In the genomic region with DNA sequence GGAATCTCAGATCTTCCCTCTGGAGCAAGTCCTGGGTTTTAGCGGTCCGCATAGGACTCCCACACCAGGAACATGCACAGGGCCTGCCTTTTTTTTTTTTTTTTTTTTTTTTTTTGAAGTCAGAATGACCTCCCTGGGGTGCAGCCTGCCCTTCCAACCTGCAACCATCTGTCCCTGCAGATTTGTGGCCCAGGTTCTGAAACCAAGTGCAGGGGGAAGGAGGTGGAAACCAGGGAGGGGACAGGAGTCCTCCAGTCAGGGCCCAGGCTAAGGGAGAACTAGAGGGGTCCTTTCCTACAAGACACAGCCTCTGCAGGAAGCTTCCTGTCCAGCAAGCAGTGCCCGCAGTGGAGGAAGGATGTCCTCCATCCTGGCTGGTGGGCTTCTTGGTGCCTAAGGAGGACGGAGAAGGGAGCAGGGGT, we compare ENCODE assay signal across 8 mouse cellular contexts. TPM values are rescaled to one million over a fixed set of nuclear protein-coding genes. Genes with fewer than 3 reads are reported as not detected.
DNase-seq lines count a peak whose midpoint lies in the region; ATAC-seq and TF ChIP-seq lines count a peak whose summit lies in the region.

No protein-coding gene starts in this region.

- H3K36me3 ChIP-seq in kidney, embryonic 15.5 days: peaks cover 23% of the 10 kb centered on the region
- H3K36me3 ChIP-seq in forebrain, embryonic 10.5 days (replicated peaks): peaks cover 23% of the 10 kb centered on the region
- peaks cover 25% of the 10 kb centered on the region for H3K36me3 ChIP-seq in limb, embryonic 10.5 days
- H3K36me3 ChIP-seq in small intestine, adult 2 months (ENCODE audit: control insufficient read depth, insufficient read depth, low read length): peaks cover 6% of the 10 kb centered on the region

- peak overlapping the region; percentile 65; the same call in 1 of the 2 replicates for H3K27ac ChIP-seq in kidney, embryonic 15.5 days
- peak overlapping the region; percentile 92 for H3K27ac ChIP-seq in forebrain, embryonic 10.5 days
- peak overlapping the region; percentile 88 for H3K27ac ChIP-seq in limb, embryonic 10.5 days
- H3K27ac ChIP-seq in small intestine, adult 2 months (ENCODE audit: insufficient read depth, low read depth, low read length): no peak overlapping the region

- H3K4me3 ChIP-seq in kidney, embryonic 15.5 days (replicated peaks): peak overlapping the region; percentile 91
- peak overlapping the region; percentile 90 for H3K4me3 ChIP-seq in forebrain, embryonic 10.5 days
- H3K4me3 ChIP-seq in limb, embryonic 10.5 days: peak overlapping the region; percentile 76
- peak overlapping the region; percentile 93 for H3K4me3 ChIP-seq in small intestine, adult 2 months (ENCODE audit: low read depth, low read length)

- TF ChIP-seq CTCF in small intestine, adult 2 months (IDR thresholded peaks at IDR 0.05; ENCODE audit: extremely low read depth, insufficient read length, insufficient replicate concordance, low read depth, low read length): no peak

- H3K4me2 ChIP-seq in kidney, embryonic 15.5 days: peak overlapping the region; percentile 83

- no peaks in the 10 kb centered on the region for H3K9me3 ChIP-seq in kidney, embryonic 15.5 days (replicated peaks)
- no peaks in the 10 kb centered on the region for H3K9me3 ChIP-seq in forebrain, embryonic 10.5 days
- H3K9me3 ChIP-seq in limb, embryonic 10.5 days (replicated peaks): no peaks in the 10 kb centered on the region

- no peak for DNase-seq in kidney, adult 18-20 months
- DNase-seq in ZHBTc4 (ENCODE audit: low read depth, low spot score): peak; percentile 22
- peak; percentile 37 for DNase-seq in forebrain, embryonic 10.5 days (ENCODE audit: extremely low spot score, low spot score)
- peak; percentile 51 for DNase-seq in limb, embryonic 10.5 days (ENCODE audit: low spot score)
- DNase-seq in T-cell, adult 2 months (ENCODE audit: low spot score): no peak
- no peak for DNase-seq in gastrocnemius, postnatal 4 days (ENCODE audit: low spot score in 2 of 2)

- WGBS in kidney, embryonic 15.5 days: 11% methylated on average over 4 of the region's 4 CpGs
- 22% methylated on average over 4 of the region's 4 CpGs for WGBS in forebrain, embryonic 10.5 days
- 26% methylated on average over 4 of the region's 4 CpGs for WGBS in limb, embryonic 10.5 days
- WGBS in small intestine, adult 2 months: 28% methylated on average over 4 of the region's 4 CpGs

- peaks cover 33% of the 10 kb centered on the region for H3K4me1 ChIP-seq in kidney, embryonic 15.5 days
- peaks cover 46% of the 10 kb centered on the region for H3K4me1 ChIP-seq in forebrain, embryonic 10.5 days
- peaks cover 20% of the 10 kb centered on the region for H3K4me1 ChIP-seq in limb, embryonic 10.5 days
- peaks cover 2% of the 10 kb centered on the region; the same call in 1 of the 2 replicates for H3K4me1 ChIP-seq in small intestine, adult 2 months (ENCODE audit: control insufficient read depth, insufficient read depth, insufficient read length, low read length)

- no peak; the same call in 1 of the 2 replicates for ATAC-seq in kidney, embryonic 15.5 days (replicated peaks; ENCODE audit: low FRiP score)

- no peaks in the 10 kb centered on the region for H3K27me3 ChIP-seq in kidney, embryonic 15.5 days
- H3K27me3 ChIP-seq in forebrain, embryonic 10.5 days (ENCODE audit: poor library complexity, severe bottlenecking): peaks cover 45% of the 10 kb centered on the region
- H3K27me3 ChIP-seq in limb, embryonic 10.5 days (ENCODE audit: low read depth, poor library complexity, severe bottlenecking): peaks cover 6% of the 10 kb centered on the region
- H3K27me3 ChIP-seq in small intestine, adult 2 months (ENCODE audit: control insufficient read depth, insufficient read depth, low read length): no peaks in the 10 kb centered on the region; the same call in 1 of the 2 replicates

- H3K9ac ChIP-seq in kidney, embryonic 15.5 days: peak overlapping the region; percentile 87

- no peak; the same call in 1 of the 2 replicates for TF ChIP-seq POLR2A in small intestine, adult 2 months (IDR thresholded peaks at IDR 0.05; ENCODE audit: low read depth, low read length)

RNA-seq across cellular contexts. Expression of a gene that starts 0.8 kb away (rescaled TPM):
- polyA plus RNA-seq in kidney, embryonic 15.5 days (2015; fragmentation: Nextera tagmentation; extraction: Ambion mirVana): 28.4 and 37.2 TPM in 2 replicates
- polyA plus RNA-seq in forebrain, embryonic 10.5 days (2016; fragmentation: Nextera tagmentation; extraction: Ambion mirVana): 25.9 and 27.8 TPM in 2 replicates
- 24.5 and 31.2 TPM in 2 replicates for polyA plus RNA-seq in limb, embryonic 10.5 days (2016; fragmentation: Nextera tagmentation; extraction: Ambion mirVana)
- polyA plus RNA-seq in small intestine, adult 2 months (2012; rRNA removed): 13.3 and 15.5 TPM in 2 replicates
- 10 to 100 TPM; 26.2 to 34.9 TPM for total RNA-seq in gastrocnemius, postnatal 4 days (2021)

RNA-seq across cellular contexts. Expression of a gene that starts 7.3 kb away (rescaled TPM):
- 184 and 195 TPM in 2 replicates for polyA plus RNA-seq in kidney, embryonic 15.5 days (2015; fragmentation: Nextera tagmentation; extraction: Ambion mirVana)
- polyA plus RNA-seq in forebrain, embryonic 10.5 days (2016; fragmentation: Nextera tagmentation; extraction: Ambion mirVana): 145 and 163 TPM in 2 replicates
- 173 and 196 TPM in 2 replicates for polyA plus RNA-seq in limb, embryonic 10.5 days (2016; fragmentation: Nextera tagmentation; extraction: Ambion mirVana)
- 104 and 142 TPM in 2 replicates for polyA plus RNA-seq in small intestine, adult 2 months (2012; rRNA removed)
- total RNA-seq in gastrocnemius, postnatal 4 days (2021): 10 to 100 TPM; 78.9 to 88.0 TPM

RNA-seq across cellular contexts. Expression of a gene that starts 7.7 kb away (rescaled TPM):
- polyA plus RNA-seq in kidney, embryonic 15.5 days (2015; fragmentation: Nextera tagmentation; extraction: Ambion mirVana): 81.6 and 88.2 TPM in 2 replicates
- polyA plus RNA-seq in forebrain, embryonic 10.5 days (2016; fragmentation: Nextera tagmentation; extraction: Ambion mirVana): 66.0 and 69.1 TPM in 2 replicates
- 60.0 and 67.4 TPM in 2 replicates for polyA plus RNA-seq in limb, embryonic 10.5 days (2016; fragmentation: Nextera tagmentation; extraction: Ambion mirVana)
- polyA plus RNA-seq in small intestine, adult 2 months (2012; rRNA removed): 29.1 and 43.8 TPM in 2 replicates
- total RNA-seq in gastrocnemius, postnatal 4 days (2021): 10 to 100 TPM; 39.9 to 41.7 TPM

RNA-seq across cellular contexts. Expression of a gene that starts 7.8 kb away (rescaled TPM):
- 15.1 and 25.1 TPM in 2 replicates for polyA plus RNA-seq in kidney, embryonic 15.5 days (2015; fragmentation: Nextera tagmentation; extraction: Ambion mirVana)
- polyA plus RNA-seq in forebrain, embryonic 10.5 days (2016; fragmentation: Nextera tagmentation; extraction: Ambion mirVana): 28.9 and 38.2 TPM in 2 replicates
- polyA plus RNA-seq in limb, embryonic 10.5 days (2016; fragmentation: Nextera tagmentation; extraction: Ambion mirVana): 14.0 and 17.1 TPM in 2 replicates
- 203 and 226 TPM in 2 replicates for polyA plus RNA-seq in small intestine, adult 2 months (2012; rRNA removed)
- 1 to 10 TPM; 2.8 to 4.0 TPM for total RNA-seq in gastrocnemius, postnatal 4 days (2021)

RNA-seq across cellular contexts. Expression of a gene that starts 18.1 kb away (rescaled TPM):
- 0.76 and 1.9 TPM in 2 replicates for polyA plus RNA-seq in kidney, embryonic 15.5 days (2015; fragmentation: Nextera tagmentation; extraction: Ambion mirVana)
- 0.53 and 0.82 TPM in 2 replicates for polyA plus RNA-seq in forebrain, embryonic 10.5 days (2016; fragmentation: Nextera tagmentation; extraction: Ambion mirVana)
- 0.31 and 1.1 TPM in 2 replicates for polyA plus RNA-seq in limb, embryonic 10.5 days (2016; fragmentation: Nextera tagmentation; extraction: Ambion mirVana)
- 0.37 and 0.56 TPM in 2 replicates for polyA plus RNA-seq in small intestine, adult 2 months (2012; rRNA removed)
- total RNA-seq in gastrocnemius, postnatal 4 days (2021): 1 to 10 TPM; 2.2 to 3.0 TPM

Comparison
In these comparisons a context has a peak if more than half of its experiments do, and no peak if none do; other contexts are left out.
1. DNase-seq: peak in ZHBTc4 (single experiment), forebrain, embryonic 10.5 days (single experiment) and limb, embryonic 10.5 days (single experiment); none in kidney, adult 18-20 months (single experiment), T-cell, adult 2 months (single experiment) and gastrocnemius, postnatal 4 days (0 of 2).
2. Peak in every context shown above with its lines, with median percentiles within 50 percentile points of each other: H3K4me3 ChIP-seq.